7 mouse cellular contexts compared by ENCODE assay signal in the genomic region with DNA sequence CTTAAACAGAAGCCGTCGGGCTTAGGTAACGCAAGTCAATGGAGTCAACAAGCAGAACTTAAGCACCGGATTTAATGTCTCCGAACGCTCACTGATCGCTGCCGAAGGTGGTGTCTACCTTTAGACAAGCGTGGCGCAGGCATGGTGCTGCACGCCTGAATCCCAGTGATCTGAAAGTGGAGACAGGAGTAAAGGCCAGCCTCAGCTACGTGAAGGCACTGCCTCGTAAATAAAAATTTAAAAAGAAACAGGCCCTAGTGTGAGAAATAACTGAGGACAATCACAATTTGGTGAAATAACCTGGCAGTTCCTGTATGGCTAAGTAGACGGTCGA. TPM values are rescaled to one million over a fixed set of nuclear protein-coding genes. Genes with fewer than 3 reads are reported as not detected.
DNase-seq lines count a peak whose midpoint lies in the region; ATAC-seq and TF ChIP-seq lines count a peak whose summit lies in the region.

No protein-coding gene starts in this region.

- H3K27me3 ChIP-seq in testis, adult 2 months (ENCODE audit: control insufficient read depth, insufficient read depth, low read length) = no peaks in the 10 kb centered on the region
- no peaks in the 10 kb centered on the region for H3K27me3 ChIP-seq in forebrain, embryonic 13.5 days
- H3K27me3 ChIP-seq in liver, embryonic 13.5 days = no peaks in the 10 kb centered on the region

- H3K4me3 ChIP-seq in testis, adult 2 months (ENCODE audit: control insufficient read depth, low read depth, low read length) = peak overlapping the region; percentile 98
- peak overlapping the region; percentile 82 for H3K4me3 ChIP-seq in forebrain, embryonic 13.5 days
- peak overlapping the region; percentile 81 for H3K4me3 ChIP-seq in liver, embryonic 13.5 days (replicated peaks)

- no peaks in the 10 kb centered on the region for H3K9me3 ChIP-seq in forebrain, embryonic 13.5 days (replicated peaks)
- H3K9me3 ChIP-seq in liver, embryonic 13.5 days (replicated peaks) = no peaks in the 10 kb centered on the region

- no peaks in the 10 kb centered on the region; the same call in 1 of the 2 replicates for H3K36me3 ChIP-seq in testis, adult 2 months (ENCODE audit: control insufficient read depth, insufficient read depth, low read length)
- 0 out of 2 replicates have a peak, but pooled peaks cover 4% of the 10 kb centered on the region for H3K36me3 ChIP-seq in forebrain, embryonic 13.5 days (ENCODE audit: poor library complexity, severe bottlenecking)
- 0 out of 2 replicates have a peak, but pooled peaks cover 2% of the 10 kb centered on the region for H3K36me3 ChIP-seq in liver, embryonic 13.5 days

- under 1% methylated on average over 15 of the region's 15 CpGs for WGBS in forebrain, embryonic 13.5 days
- WGBS in liver, embryonic 13.5 days (ENCODE audit: insufficient replicate concordance) = under 1% methylated on average over 15 of the region's 15 CpGs

- no peak for ATAC-seq in forebrain, embryonic 13.5 days
- ATAC-seq in liver, embryonic 13.5 days (ENCODE audit: low read depth) = peak; percentile 13
- ATAC-seq in activated CD4-positive, CD25-positive, alpha-beta regulatory T cell, adult 4 months = no peak

- H3K4me1 ChIP-seq in testis, adult 2 months (ENCODE audit: control insufficient read depth, insufficient read depth, low read length) = peaks cover 5% of the 10 kb centered on the region
- peaks cover 55% of the 10 kb centered on the region for H3K4me1 ChIP-seq in forebrain, embryonic 13.5 days
- peaks cover 21% of the 10 kb centered on the region for H3K4me1 ChIP-seq in liver, embryonic 13.5 days (replicated peaks)

- H3K27ac ChIP-seq in testis, adult 2 months (ENCODE audit: control insufficient read depth, insufficient read depth, low read depth, low read length) = peak overlapping the region; percentile 95
- H3K27ac ChIP-seq in forebrain, embryonic 13.5 days = peak overlapping the region; percentile 91
- peak overlapping the region; percentile 87 for H3K27ac ChIP-seq in liver, embryonic 13.5 days

- DNase-seq in testis, postnatal 10 days (ENCODE audit: low spot score) = no peak
- no peak for DNase-seq in liver, embryonic 13.5 days
- DNase-seq in yolk sac, embryonic 10.5 days (ENCODE audit: low spot score) = no peak
- no peak for DNase-seq in gastrocnemius, adult 8-10 months (ENCODE audit: low spot score in 2 of 2)

- H3K9ac ChIP-seq in forebrain, embryonic 13.5 days = peak overlapping the region; percentile 86
- H3K9ac ChIP-seq in liver, embryonic 13.5 days = peak overlapping the region; percentile 89

- H3K4me2 ChIP-seq in forebrain, embryonic 13.5 days = peak overlapping the region; percentile 85
- peak overlapping the region; percentile 87 for H3K4me2 ChIP-seq in liver, embryonic 13.5 days

- no peak for TF ChIP-seq POLR2A in testis, adult 2 months (IDR thresholded peaks at IDR 0.05; ENCODE audit: control insufficient read depth, low read depth, low read length)

- TF ChIP-seq CTCF in testis, adult 2 months (IDR thresholded peaks at IDR 0.05; ENCODE audit: control insufficient read depth, insufficient read depth, insufficient replicate concordance, low read depth, low read length) = no peak

RNA-seq across cellular contexts. Expression of gene Lrrc28, which starts 0.6 kb away (rescaled TPM):
- polyA plus RNA-seq in testis, adult 2 months (2012; rRNA removed) = 565 and 587 TPM in 2 replicates
- polyA plus RNA-seq in forebrain, embryonic 13.5 days (2015; fragmentation: Nextera tagmentation; extraction: Ambion mirVana) = 28.1 and 31.1 TPM in 2 replicates
- polyA plus RNA-seq in liver, embryonic 13.5 days (2015; fragmentation: Nextera tagmentation; extraction: Ambion mirVana) = 7.8 and 10.8 TPM in 2 replicates
- 10 to 100 TPM; 18.4 to 20.6 TPM for polyA plus RNA-seq in activated CD4-positive, CD25-positive, alpha-beta regulatory T cell, adult 4 months (2017; shearing (Covaris generic))
- total RNA-seq in gastrocnemius, adult 8-10 months (2022) = 10 to 100 TPM; 26.2 to 35.8 (median 27.6) TPM

RNA-seq across cellular contexts. Expression of gene Ttc23, which starts 1.6 kb away (rescaled TPM):
- polyA plus RNA-seq in testis, adult 2 months (2012; rRNA removed) = 43.7 and 49.8 TPM in 2 replicates
- polyA plus RNA-seq in forebrain, embryonic 13.5 days (2015; fragmentation: Nextera tagmentation; extraction: Ambion mirVana) = 18.7 and 21.5 TPM in 2 replicates
- 4.3 and 4.9 TPM in 2 replicates for polyA plus RNA-seq in liver, embryonic 13.5 days (2015; fragmentation: Nextera tagmentation; extraction: Ambion mirVana)
- polyA plus RNA-seq in activated CD4-positive, CD25-positive, alpha-beta regulatory T cell, adult 4 months (2017; shearing (Covaris generic)) = 1 to 10 TPM in 1 of 2 experiments, under 1 TPM in 1; 0.64 to 1.8 TPM
- total RNA-seq in gastrocnemius, adult 8-10 months (2022) = 10 to 100 TPM; 17.8 to 24.1 (median 22.1) TPM

Comparison
In these comparisons a context has a peak if more than half of its experiments do, and no peak if none do; other contexts are left out.
1. RNA of gene Lrrc28, which starts 0.6 kb away (polyA plus RNA-seq): 565 to 587 TPM in testis, adult 2 months; 28.1 to 31.1 TPM in forebrain, embryonic 13.5 days, 18.4 to 20.6 TPM in activated CD4-positive, CD25-positive, alpha-beta regulatory T cell, adult 4 months and 7.8 to 10.8 TPM in liver, embryonic 13.5 days; every median in the first group is over 10 times any median in the second.
2. Peak in every context shown above with its lines, with median percentiles within 50 percentile points of each other: H3K27ac ChIP-seq and H3K4me3 ChIP-seq.